Mouse (Mus musculus): ENCODE measurements around the gene Map3k4. TPM values are rescaled to one million over a fixed set of nuclear protein-coding genes. Genes with fewer than 3 reads are reported as not detected.
A peak's percentile ranks its signal among the peaks of the same experiment; 100 is the strongest.

Gene Map3k4
- 33.1 and 39.7 TPM in 2 replicates for polyA plus RNA-seq (2015; fragmentation: Nextera tagmentation; extraction: Ambion mirVana)

DNA sequence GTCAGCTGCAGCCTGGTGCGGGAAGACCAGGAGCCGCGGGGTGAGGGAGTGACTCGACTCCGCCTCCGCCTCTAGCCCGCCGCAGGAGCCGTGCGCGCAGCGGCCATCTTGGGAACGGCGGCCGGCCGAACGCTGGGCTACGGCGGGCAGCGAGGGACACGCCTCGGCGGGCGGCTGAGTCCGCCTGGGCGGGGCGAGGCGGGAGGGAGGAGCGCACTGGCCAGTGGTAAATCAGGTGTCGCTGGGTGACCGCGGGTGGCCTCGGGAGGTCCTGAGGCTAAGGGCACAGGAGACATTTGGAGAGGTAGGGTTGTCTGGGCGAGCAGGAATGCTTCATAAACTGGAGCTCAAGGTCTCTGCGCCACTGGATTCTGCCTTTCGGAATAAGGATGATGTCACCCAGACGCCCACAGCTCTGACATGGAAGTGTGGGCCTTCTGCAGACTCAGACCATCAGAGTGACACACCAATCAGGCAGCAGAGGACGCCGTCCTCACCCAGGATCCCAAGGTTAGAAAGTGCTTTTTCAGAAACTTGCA, at the start of gene Map3k4:
TSS of gene Map3k4 (minus strand) at position 134 of the 539 bp plus-strand sequence.
- H3K4me3 ChIP-seq (ENCODE audit: low read length), result peak within 1 kb of the TSS; percentile 86
- peak within 1 kb of the TSS; percentile 94 for H3K9ac ChIP-seq (ENCODE audit: low read depth, low read length)
- WGBS, result under 1% methylated on average over 35 of the region's 39 CpGs
- ATAC-seq, result peak; percentile 95
- no peaks in the 10 kb centered on the region for H3K27me3 ChIP-seq (replicated peaks; ENCODE audit: control insufficient read depth, insufficient read depth, low read length)
- no peaks in the 10 kb centered on the region for H3K9me3 ChIP-seq (ENCODE audit: control insufficient read depth, low read length)
- H3K4me2 ChIP-seq (ENCODE audit: low read length), result peak within 1 kb of the TSS; percentile 76
- H3K27ac ChIP-seq (ENCODE audit: low read depth, low read length), result peak within 1 kb of the TSS; percentile 99
- peaks cover 30% of the 10 kb centered on the region for H3K4me1 ChIP-seq (ENCODE audit: control insufficient read depth, insufficient read depth, low read depth, low read length)
- H3K36me3 ChIP-seq (ENCODE audit: control insufficient read depth, insufficient read depth, low read length), result no peaks in the 10 kb centered on the region

DNA sequence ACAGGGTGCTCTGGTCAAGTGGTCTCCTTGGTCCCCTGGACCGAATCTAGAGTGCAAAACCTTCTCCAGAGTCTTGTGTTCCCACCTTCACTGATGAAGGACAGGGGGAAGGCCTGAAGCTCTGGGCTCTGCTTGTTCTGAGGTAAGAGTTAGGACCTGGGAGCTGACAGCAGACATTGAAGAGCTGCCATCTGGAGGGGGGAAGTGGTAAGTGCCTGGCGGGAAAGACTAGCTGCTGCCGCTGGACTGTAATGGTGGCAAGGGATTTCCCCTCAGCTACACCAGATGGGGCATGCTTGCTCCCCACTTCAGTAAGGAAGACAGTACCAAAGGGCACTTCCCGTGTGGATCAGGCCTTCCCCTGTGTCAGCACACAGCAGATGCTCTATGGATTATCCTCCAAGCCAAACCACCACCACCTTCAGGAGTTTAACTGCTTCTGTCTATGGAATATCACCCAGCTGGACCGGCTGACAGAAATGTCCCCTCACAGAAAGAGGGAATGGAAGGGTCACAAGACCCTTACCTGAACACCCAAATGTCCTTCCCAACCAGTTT, 48.9 kb upstream of the Map3k4 start:
- WGBS, result 33% methylated on average over 5 of the region's 5 CpGs
- Histone ChIP-seq H3K27ac (ENCODE audit: low read depth, low read length) (no peak overlapping the region), H3K4me1 (ENCODE audit: control insufficient read depth, insufficient read depth, low read depth, low read length) (no peaks in the 10 kb centered on the region), H3K27me3 (replicated peaks; ENCODE audit: control insufficient read depth, insufficient read depth, low read length) (no peaks in the 10 kb centered on the region), H3K4me3 (ENCODE audit: low read length) (no peak overlapping the region), H3K36me3 (ENCODE audit: control insufficient read depth, insufficient read depth, low read length) (no peaks in the 10 kb centered on the region), H3K4me2 (ENCODE audit: low read length) (no peak overlapping the region), H3K9ac (ENCODE audit: low read depth, low read length) (no peak overlapping the region), H3K9me3 (ENCODE audit: control insufficient read depth, low read length) (no peaks in the 10 kb centered on the region)
- ATAC-seq, result peak; percentile 82

DNA sequence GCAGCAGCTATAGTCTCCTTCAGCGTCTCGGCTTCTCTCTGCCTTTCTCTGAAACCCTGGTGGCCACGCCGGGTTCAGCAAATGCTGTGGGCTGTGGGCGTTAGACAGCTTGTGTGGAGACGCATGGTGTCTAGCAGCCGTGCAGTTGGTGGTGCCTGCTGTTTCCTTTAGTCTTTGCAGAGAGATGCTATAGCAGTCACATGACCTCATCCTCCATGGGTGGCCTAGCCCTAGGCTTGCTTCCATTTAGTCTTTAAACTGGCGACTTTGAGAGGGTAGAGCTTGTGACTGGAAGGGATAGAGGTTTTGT, 45.8 kb upstream of the Map3k4 start:
- Histone ChIP-seq H3K36me3 (ENCODE audit: control insufficient read depth, insufficient read depth, low read length) (no peaks in the 10 kb centered on the region), H3K27me3 (replicated peaks; ENCODE audit: control insufficient read depth, insufficient read depth, low read length) (no peaks in the 10 kb centered on the region), H3K4me1 (ENCODE audit: control insufficient read depth, insufficient read depth, low read depth, low read length) (no peaks in the 10 kb centered on the region), H3K4me2 (ENCODE audit: low read length) (no peak overlapping the region), H3K9ac (ENCODE audit: low read depth, low read length) (no peak overlapping the region), H3K9me3 (ENCODE audit: control insufficient read depth, low read length) (no peaks in the 10 kb centered on the region), H3K4me3 (ENCODE audit: low read length) (no peak overlapping the region), H3K27ac (ENCODE audit: low read depth, low read length) (no peak overlapping the region)
- 48% methylated on average over 8 of the region's 8 CpGs for WGBS
- peak; percentile 34; the same call in 1 of the 2 replicates for ATAC-seq

DNA sequence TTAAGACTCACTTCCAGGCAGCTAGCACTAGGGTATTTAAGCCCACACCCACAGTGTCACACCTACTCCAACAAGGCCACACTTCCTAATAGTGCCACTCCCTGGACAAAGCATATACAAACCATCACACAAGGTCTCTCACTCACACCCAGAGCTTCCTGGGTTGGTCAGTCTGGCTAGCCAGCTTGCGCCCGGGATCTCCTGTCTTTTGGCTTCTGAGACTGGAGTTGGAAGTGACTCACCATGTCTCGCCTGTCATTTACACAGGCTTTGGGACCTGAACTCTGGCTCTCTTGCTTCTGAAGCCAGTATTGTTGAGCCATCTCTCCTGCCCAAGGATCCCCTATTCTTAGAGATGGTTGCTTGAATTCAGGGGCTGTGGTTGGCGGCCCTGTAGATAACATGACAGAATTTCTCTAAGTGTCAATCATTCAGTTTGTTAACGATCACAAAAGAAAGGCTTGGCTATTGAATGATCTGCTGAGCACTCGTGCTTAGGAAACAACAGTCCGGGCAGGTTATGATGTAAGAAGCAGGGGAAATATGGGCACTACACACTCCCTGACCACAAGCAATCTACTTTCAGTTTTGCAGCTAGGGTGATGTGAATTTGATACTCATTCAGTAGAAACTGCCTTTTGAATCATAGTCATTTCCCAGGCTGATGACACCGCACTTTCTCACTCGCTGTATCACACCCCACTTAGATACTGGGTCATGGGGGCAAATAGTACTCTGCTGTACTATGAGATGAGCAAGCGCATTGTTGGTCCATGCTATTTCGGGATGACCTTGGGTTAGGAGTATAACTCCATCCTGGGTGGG, 45.2 kb upstream of the Map3k4 start:
- Histone ChIP-seq H3K27me3 (replicated peaks; ENCODE audit: control insufficient read depth, insufficient read depth, low read length) (no peaks in the 10 kb centered on the region), H3K9me3 (ENCODE audit: control insufficient read depth, low read length) (no peaks in the 10 kb centered on the region), H3K36me3 (ENCODE audit: control insufficient read depth, insufficient read depth, low read length) (no peaks in the 10 kb centered on the region), H3K4me2 (ENCODE audit: low read length) (no peak overlapping the region), H3K9ac (ENCODE audit: low read depth, low read length) (no peak overlapping the region), H3K4me3 (ENCODE audit: low read length) (no peak overlapping the region), H3K4me1 (ENCODE audit: control insufficient read depth, insufficient read depth, low read depth, low read length) (no peaks in the 10 kb centered on the region), H3K27ac (ENCODE audit: low read depth, low read length) (no peak overlapping the region)
- 87% methylated on average over 11 of the region's 11 CpGs for WGBS
- peak; percentile 30; the same call in 1 of the 2 replicates for ATAC-seq

DNA sequence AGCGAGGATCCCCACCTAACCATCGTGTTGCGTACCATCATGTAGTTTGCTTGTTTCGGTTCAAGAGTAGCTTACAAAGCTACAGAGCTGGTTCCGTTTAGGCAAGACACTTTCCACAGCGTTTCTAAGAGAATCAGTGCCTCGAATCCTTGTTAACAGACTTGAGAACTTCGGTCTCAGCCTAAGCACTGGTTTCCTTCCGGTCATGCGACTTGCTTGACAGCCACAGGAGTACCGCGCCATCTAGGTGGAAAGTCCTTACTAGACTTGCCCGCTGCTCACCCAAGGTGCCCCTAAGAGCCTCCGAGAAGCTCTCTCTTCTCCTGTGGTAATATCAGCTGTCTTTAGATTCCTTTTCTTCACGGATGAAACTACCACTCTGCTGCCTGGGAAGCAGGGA, 41.3 kb upstream of the Map3k4 start:
- Histone ChIP-seq H3K9ac (ENCODE audit: low read depth, low read length) (no peak overlapping the region), H3K9me3 (ENCODE audit: control insufficient read depth, low read length) (no peaks in the 10 kb centered on the region), H3K36me3 (ENCODE audit: control insufficient read depth, insufficient read depth, low read length) (no peaks in the 10 kb centered on the region), H3K27me3 (replicated peaks; ENCODE audit: control insufficient read depth, insufficient read depth, low read length) (no peaks in the 10 kb centered on the region), H3K27ac (ENCODE audit: low read depth, low read length) (no peak overlapping the region), H3K4me3 (ENCODE audit: low read length) (no peak overlapping the region), H3K4me1 (ENCODE audit: control insufficient read depth, insufficient read depth, low read depth, low read length) (no peaks in the 10 kb centered on the region), H3K4me2 (ENCODE audit: low read length) (no peak overlapping the region)
- 89% methylated on average over 15 of the region's 15 CpGs for WGBS
- ATAC-seq, result no peak

DNA sequence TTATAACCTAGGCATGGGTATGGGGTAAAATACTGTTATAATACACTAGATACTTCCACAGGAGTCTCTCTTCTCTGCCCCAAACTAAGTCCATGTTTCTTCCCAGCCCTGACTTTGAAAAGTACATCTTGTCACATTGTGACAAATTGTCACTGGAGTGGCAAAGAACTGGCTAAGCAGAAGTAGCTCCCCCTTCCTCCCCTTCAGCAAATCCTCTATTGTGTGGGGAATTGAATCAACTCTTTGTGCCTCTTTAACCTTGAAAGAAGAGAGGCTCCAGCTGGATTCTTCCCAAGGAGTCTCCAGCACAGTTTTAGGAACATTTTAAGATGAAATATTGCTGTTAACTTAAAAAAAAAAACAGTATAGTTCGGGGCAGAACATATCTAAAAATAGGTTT, 34.2 kb upstream of the Map3k4 start:
- H3K36me3 ChIP-seq (ENCODE audit: control insufficient read depth, insufficient read depth, low read length), result no peaks in the 10 kb centered on the region
- no peaks in the 10 kb centered on the region for H3K4me1 ChIP-seq (ENCODE audit: control insufficient read depth, insufficient read depth, low read depth, low read length)
- ATAC-seq, result no peak
- H3K4me2 ChIP-seq (ENCODE audit: low read length), result no peak overlapping the region
- 33% methylated on average over 1 of the region's 1 CpGs for WGBS
- H3K27me3 ChIP-seq (replicated peaks; ENCODE audit: control insufficient read depth, insufficient read depth, low read length), result no peaks in the 10 kb centered on the region
- H3K4me3 ChIP-seq (ENCODE audit: low read length), result no peak overlapping the region
- H3K27ac ChIP-seq (ENCODE audit: low read depth, low read length), result no peak overlapping the region
- H3K9ac ChIP-seq (ENCODE audit: low read depth, low read length), result no peak overlapping the region
- no peaks in the 10 kb centered on the region for H3K9me3 ChIP-seq (ENCODE audit: control insufficient read depth, low read length)

DNA sequence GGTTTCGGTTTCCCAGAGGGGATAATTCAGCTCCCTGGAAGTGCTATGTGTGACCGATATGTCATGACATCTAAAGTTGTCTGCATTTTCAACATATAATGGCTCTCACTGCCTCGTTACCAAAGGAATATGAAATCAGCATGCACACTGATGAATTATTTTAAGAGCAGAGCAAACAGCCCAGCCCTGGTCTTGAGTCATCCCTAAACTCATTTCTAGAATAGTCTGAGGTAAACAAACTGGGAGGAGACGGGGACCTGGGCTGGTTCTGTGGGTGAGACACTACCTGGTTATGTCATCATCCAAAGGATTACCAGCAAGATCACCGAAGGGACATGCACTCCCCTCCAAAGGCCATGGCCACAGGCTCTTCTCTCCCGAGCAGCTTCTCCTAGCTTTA, 33.0 kb upstream of the Map3k4 start:
- H3K4me3 ChIP-seq (ENCODE audit: low read length), result no peak overlapping the region
- no peaks in the 10 kb centered on the region for H3K4me1 ChIP-seq (ENCODE audit: control insufficient read depth, insufficient read depth, low read depth, low read length)
- no peak overlapping the region for H3K27ac ChIP-seq (ENCODE audit: low read depth, low read length)
- no peak overlapping the region for H3K9ac ChIP-seq (ENCODE audit: low read depth, low read length)
- no peaks in the 10 kb centered on the region for H3K27me3 ChIP-seq (replicated peaks; ENCODE audit: control insufficient read depth, insufficient read depth, low read length)
- no peak overlapping the region for H3K4me2 ChIP-seq (ENCODE audit: low read length)
- ATAC-seq, result no peak
- 88% methylated on average over 6 of the region's 6 CpGs for WGBS
- no peaks in the 10 kb centered on the region for H3K9me3 ChIP-seq (ENCODE audit: control insufficient read depth, low read length)
- no peaks in the 10 kb centered on the region for H3K36me3 ChIP-seq (ENCODE audit: control insufficient read depth, insufficient read depth, low read length)

- H3K4me3 ChIP-seq (ENCODE audit: low read length), result no peak overlapping the region
- H3K36me3 ChIP-seq (ENCODE audit: control insufficient read depth, insufficient read depth, low read length), result no peaks in the 10 kb centered on the region
- no peak overlapping the region for H3K27ac ChIP-seq (ENCODE audit: low read depth, low read length)
- no peak for ATAC-seq
- WGBS, result 77% methylated on average over 1 of the region's 1 CpGs
- H3K4me2 ChIP-seq (ENCODE audit: low read length), result no peak overlapping the region
- no peaks in the 10 kb centered on the region for H3K4me1 ChIP-seq (ENCODE audit: control insufficient read depth, insufficient read depth, low read depth, low read length)
- H3K27me3 ChIP-seq (replicated peaks; ENCODE audit: control insufficient read depth, insufficient read depth, low read length), result no peaks in the 10 kb centered on the region
- no peaks in the 10 kb centered on the region for H3K9me3 ChIP-seq (ENCODE audit: control insufficient read depth, low read length)
- H3K9ac ChIP-seq (ENCODE audit: low read depth, low read length), result no peak overlapping the region
Observed at GRCm38 (mm10) chr17:12347462-12347861, 28.9 kb upstream of the Map3k4 start.

DNA sequence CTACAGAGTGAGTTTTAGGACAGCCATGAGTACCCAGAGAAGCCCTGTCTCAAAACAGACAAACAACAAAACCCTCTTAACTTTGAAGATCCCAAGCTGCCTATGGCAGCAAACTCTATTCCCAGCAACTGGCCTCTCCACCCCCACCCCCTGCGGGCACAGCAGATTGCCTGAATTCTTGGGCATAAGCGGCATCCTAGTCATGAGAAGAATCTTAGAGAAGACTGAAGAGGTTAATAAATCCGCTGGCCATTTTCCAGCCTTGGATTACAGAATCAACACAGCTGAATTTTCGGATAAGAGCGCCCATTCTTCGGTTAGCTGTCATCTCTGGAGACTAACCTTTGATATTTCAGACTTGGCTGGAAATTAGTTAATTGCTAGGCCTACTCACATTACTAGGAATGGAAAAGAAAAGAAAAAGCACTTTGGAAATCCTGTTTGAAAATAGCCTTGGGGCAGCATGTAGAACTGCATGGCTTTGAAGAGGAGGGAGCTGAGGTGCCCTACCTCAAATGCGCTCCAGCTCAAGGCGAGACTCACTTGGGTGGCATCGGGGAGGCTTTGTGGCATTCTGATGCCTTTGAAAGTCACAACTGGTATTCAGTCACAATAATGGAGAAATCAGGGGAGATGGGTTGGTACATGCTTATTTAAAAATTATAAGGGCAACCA, 25.2 kb upstream of the Map3k4 start:
- H3K4me3 ChIP-seq (ENCODE audit: low read length), result no peak overlapping the region
- H3K4me1 ChIP-seq (ENCODE audit: control insufficient read depth, insufficient read depth, low read depth, low read length), result no peaks in the 10 kb centered on the region
- H3K9ac ChIP-seq (ENCODE audit: low read depth, low read length), result no peak overlapping the region
- no peak for ATAC-seq
- H3K4me2 ChIP-seq (ENCODE audit: low read length), result no peak overlapping the region
- H3K36me3 ChIP-seq (ENCODE audit: control insufficient read depth, insufficient read depth, low read length), result no peaks in the 10 kb centered on the region
- H3K27me3 ChIP-seq (replicated peaks; ENCODE audit: control insufficient read depth, insufficient read depth, low read length), result no peaks in the 10 kb centered on the region
- WGBS, result 69% methylated on average over 9 of the region's 9 CpGs
- no peaks in the 10 kb centered on the region for H3K9me3 ChIP-seq (ENCODE audit: control insufficient read depth, low read length)
- no peak overlapping the region for H3K27ac ChIP-seq (ENCODE audit: low read depth, low read length)

All from hindbrain, embryonic 16.5 days (tissue).